Mouse (Mus musculus) G1E (cell line): ENCODE data around the gene Ago4. TPM values are rescaled to one million over a fixed set of nuclear protein-coding genes. Genes with fewer than 3 reads are reported as not detected.

Source experiments
- ATAC-seq: 2 replicates; pipeline ENCODE4 v1.8.0; 2016; ENCODE audit warnings: mild to moderate bottlenecking; ENCODE audit not compliant: insufficient number of reproducible peaks, poor library complexity, low FRiP score, severe bottlenecking; ENCODE audit errors: extremely low read depth
- DNase-seq: peaks from one replicate; pipeline ENCODE4 v3.0.0; 2012; ENCODE audit warnings: low spot score
- H3K27me3 ChIP-seq: 2 replicates; pipeline ENCODE4 v1.6.1; 2012; ENCODE audit warnings: mild to moderate bottlenecking, low read length, inconsistent platforms; ENCODE audit not compliant: insufficient read depth
- H3K36me3 ChIP-seq: replicated peaks from 2 replicates; pipeline ENCODE3; 2012; ENCODE audit warnings: mild to moderate bottlenecking, inconsistent platforms
- H3K4me1 ChIP-seq: 2 replicates; pipeline ENCODE4 v1.6.1; 2012; ENCODE audit warnings: low read depth, low read length, inconsistent platforms, mixed read lengths; ENCODE audit not compliant: insufficient read depth
- H3K4me3 ChIP-seq: 2 replicates; pipeline ENCODE4 v1.5.1; 2012; ENCODE audit warnings: low read depth, mild to moderate bottlenecking, inconsistent platforms, low read length, moderate library complexity, mixed read lengths
- H3K9me3 ChIP-seq: replicated peaks from 2 replicates; pipeline ENCODE4 v1.6.1; 2012; ENCODE audit warnings: inconsistent platforms
- CTCF ChIP-seq: IDR thresholded peaks from 2 replicates; pipeline ENCODE4 v1.5.1; 2012; ENCODE audit warnings: low read depth, low read length, inconsistent platforms, mixed read lengths
- GATA1 ChIP-seq: IDR thresholded peaks from 2 replicates; pipeline ENCODE4 v1.6.1; 2012; ENCODE audit warnings: borderline replicate concordance, low read length, inconsistent platforms, mixed read lengths
- GATA2 ChIP-seq: IDR thresholded peaks from 2 replicates; pipeline ENCODE4 v1.6.1; 2012; ENCODE audit warnings: low read depth, low read length, inconsistent platforms, borderline replicate concordance
- POLR2AphosphoS5 ChIP-seq: IDR thresholded peaks from 2 replicates; pipeline ENCODE4 v1.6.1; 2012; ENCODE audit warnings: low read depth, low read length, inconsistent platforms; ENCODE audit not compliant: insufficient replicate concordance
- TAL1 ChIP-seq: conservative IDR thresholded peaks from 2 replicates; pipeline ENCODE4 v1.6.1; 2012; ENCODE audit warnings: low read depth, low read length, inconsistent platforms, mixed read lengths
- polyA plus RNA-seq: library from polyadenylated mRNA; stranded (reverse); fragments of >175 nt; gene quantifications from 2 replicates; pipeline ENCODE4 v1.2.3, GENCODE M21; 2012
- total RNA-seq, 2 experiments: library from RNA; stranded (forward) in 1 of 2; stranded (reverse) in 1 of 2; fragments of 200-1000 nt in 1 of 2; fragments of >200 nt in 1 of 2; fragmentation: Nextera tagmentation in 1 of 2; gene quantifications; 2 replicates each; pipeline ENCODE4 v1.2.3; 2014 to 2017

The Ago4 gene
- total and polyA plus RNA-seq, 3 experiments = 0.22 TPM; not detected in 2

DNA sequence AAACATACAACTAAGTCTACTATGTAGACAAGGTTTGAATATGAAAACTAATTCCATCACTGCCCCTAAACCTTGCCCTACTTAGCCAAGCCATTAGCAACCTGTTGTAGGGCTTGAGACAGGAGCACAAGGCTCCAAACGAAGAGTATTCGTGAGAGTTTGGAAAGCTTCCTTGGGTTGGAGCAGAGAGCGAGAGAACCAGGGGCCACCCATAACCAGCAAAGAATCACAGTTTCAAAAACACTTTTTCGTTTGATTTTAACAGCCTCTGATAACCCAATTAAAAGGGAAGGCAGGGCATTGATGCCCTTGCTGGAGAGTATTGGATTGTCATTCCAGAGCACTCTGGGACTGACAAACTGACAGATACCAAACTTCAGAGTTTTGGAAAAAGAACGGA lies 980 bp downstream of the Ago4 start:
- H3K4me3 ChIP-seq = no peak overlapping the region
- DNase-seq (no peak), ATAC-seq (no peak)

DNA sequence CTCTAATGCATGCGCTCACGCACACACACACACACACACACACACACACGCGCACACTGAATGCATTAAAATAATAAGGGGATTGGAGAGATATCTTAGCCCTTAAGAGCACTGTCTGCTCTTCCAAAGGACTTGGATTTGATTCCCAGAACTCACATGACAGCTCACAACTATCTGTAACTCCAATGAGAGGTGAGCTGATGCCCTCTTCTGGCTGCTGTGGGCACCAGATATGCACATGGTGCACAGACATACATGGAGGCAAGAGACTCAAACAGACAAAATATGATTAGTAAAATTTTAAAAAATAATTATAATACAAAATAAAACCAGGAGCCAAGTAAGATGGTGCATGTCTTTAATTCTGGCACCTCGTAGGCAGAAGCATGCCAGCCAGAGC lies 6.4 kb downstream of the Ago4 start:
- H3K36me3 ChIP-seq = no peaks in the 10 kb centered on the region
- DNase-seq (no peak), ATAC-seq (no peak)
- TF ChIP-seq GATA1 (no peak), POLR2AphosphoS5 (no peak), CTCF (no peak), TAL1 (no peak), GATA2 (no peak)
- H3K27me3 ChIP-seq = peaks cover 2% of the 10 kb centered on the region; the same call in 1 of the 2 replicates
- no peaks in the 10 kb centered on the region for H3K9me3 ChIP-seq
- H3K4me3 ChIP-seq = no peak overlapping the region
- H3K4me1 ChIP-seq = no peaks in the 10 kb centered on the region

More for the DNA sequence above, 980 bp downstream of the Ago4 start:
- TF ChIP-seq GATA1 (no peak), TAL1 (no peak), POLR2AphosphoS5 (no peak), GATA2 (no peak), CTCF (no peak)
- Histone ChIP-seq H3K36me3 (no peaks in the 10 kb centered on the region), H3K27me3 (peaks cover 7% of the 10 kb centered on the region), H3K9me3 (peaks cover 10% of the 10 kb centered on the region), H3K4me1 (peaks cover 5% of the 10 kb centered on the region; the same call in 1 of the 2 replicates)

DNA sequence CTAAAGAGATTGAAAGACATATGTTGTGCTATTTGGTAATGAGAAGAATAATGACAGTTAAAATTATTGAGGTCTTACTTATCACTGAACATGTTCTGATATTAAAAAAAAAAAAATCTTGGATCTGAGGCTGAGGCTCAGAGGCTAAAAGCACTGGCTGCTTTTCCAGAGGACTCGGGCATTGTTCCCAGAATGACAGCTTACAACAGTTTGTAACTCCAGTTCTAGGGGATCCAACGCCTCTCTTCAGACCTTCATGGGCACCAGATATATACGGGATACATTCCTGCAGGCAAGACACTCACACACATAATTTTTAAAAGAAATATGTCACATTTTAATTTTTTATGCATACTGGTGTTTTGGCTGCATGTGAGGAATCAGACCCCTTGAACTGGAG lies 7.1 kb downstream of the Ago4 start:
- H3K36me3 ChIP-seq = no peaks in the 10 kb centered on the region
- H3K4me1 ChIP-seq = no peaks in the 10 kb centered on the region
- H3K4me3 ChIP-seq = no peak overlapping the region
- peaks cover 2% of the 10 kb centered on the region; the same call in 1 of the 2 replicates for H3K27me3 ChIP-seq
- no peak for TF ChIP-seq TAL1
- TF ChIP-seq GATA1 = no peak
- no peak for TF ChIP-seq GATA2
- TF ChIP-seq POLR2AphosphoS5 = no peak
- no peak for TF ChIP-seq CTCF
- ATAC-seq = no peak
- DNase-seq = no peak
- no peaks in the 10 kb centered on the region for H3K9me3 ChIP-seq

DNA sequence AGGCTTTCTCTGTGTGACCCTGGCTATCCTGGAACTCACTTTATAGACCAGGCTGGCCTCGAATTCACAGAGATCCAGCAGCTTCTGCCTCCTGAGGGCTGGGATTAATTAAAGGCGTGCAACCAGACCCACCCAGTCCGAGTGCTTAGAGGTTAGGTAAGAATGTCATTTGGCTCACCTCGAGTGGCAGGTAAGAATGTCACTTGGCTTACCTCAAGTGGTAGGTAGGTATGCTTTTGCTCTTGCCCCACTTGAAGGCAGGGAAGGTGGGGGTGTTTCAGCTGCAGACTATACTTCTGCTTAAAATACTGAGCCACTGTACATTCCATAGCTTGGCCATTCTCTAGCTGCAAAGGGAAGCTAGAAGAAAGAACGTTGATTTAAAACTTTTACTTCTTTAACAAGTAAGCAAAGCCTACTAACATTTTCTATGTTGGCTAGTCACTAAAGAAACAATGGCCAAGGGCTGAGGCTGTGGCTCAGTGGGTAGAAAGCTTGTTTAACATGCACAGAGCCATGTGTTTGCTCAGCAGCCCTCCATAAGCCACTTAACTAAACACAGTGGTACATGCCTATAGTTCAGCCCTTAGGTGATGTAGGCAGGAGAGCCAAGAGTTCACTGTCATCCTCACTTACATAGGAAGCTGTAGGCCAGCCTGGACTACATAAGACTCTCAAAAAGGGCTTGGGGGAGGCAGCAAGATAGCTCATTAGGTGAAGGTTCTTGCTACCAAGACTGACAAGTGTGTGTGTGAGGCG lies 20.8 kb downstream of the Ago4 start:
- H3K27me3 ChIP-seq = peaks cover 19% of the 10 kb centered on the region
- no peak for TF ChIP-seq POLR2AphosphoS5
- no peak for TF ChIP-seq CTCF
- TF ChIP-seq GATA1 = no peak
- no peak for TF ChIP-seq GATA2
- no peak for TF ChIP-seq TAL1
- no peak for ATAC-seq
- H3K4me3 ChIP-seq = no peak overlapping the region
- no peaks in the 10 kb centered on the region for H3K9me3 ChIP-seq
- DNase-seq = no peak
- no peaks in the 10 kb centered on the region for H3K4me1 ChIP-seq
- no peaks in the 10 kb centered on the region for H3K36me3 ChIP-seq

DNA sequence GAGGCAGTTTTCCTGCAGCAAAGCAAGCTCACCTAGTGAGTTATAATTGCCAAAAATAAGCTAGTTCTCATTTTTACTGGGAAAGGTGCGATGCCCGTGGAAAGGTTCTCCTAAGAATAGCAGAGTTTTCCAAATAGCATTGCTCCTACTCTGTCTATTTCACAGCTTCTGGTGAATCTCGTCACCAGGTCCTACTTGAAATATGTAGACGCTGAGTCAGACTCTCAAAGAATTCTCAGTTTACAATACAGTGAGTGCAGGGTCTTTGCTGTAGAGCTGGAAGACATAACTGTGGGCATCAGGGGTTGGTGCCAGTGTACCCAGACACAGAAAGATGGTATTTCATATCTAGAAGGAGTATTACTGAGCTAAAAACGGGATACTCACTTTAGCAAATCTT lies 22.3 kb downstream of the Ago4 start:
- TF ChIP-seq POLR2AphosphoS5 (no peak), GATA1 (no peak)
- Histone ChIP-seq H3K4me3 (no peak overlapping the region), H3K36me3 (no peaks in the 10 kb centered on the region), H3K9me3 (no peaks in the 10 kb centered on the region), H3K27me3 (peaks cover 24% of the 10 kb centered on the region), H3K4me1 (no peaks in the 10 kb centered on the region)
- no peak for DNase-seq
- ATAC-seq = no peak

DNA sequence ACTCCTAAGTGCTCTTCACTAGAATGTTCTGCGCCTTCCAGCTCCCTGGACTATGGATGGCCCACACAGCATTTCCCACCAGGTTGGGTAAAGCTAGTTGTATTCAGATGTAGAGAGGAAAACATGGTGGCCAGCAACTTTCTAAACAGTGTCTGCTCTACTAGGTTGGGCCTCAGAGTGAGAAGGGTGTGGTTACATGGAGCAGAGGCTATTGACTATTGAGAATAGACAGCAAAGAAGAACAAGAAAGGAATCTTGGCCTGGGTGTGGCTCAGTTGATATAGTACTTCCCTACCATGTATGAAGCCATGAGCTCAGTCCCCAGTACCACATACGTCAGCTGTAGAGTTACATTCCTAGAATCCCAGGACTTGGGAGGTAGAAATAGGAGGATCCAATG lies 24.2 kb downstream of the Ago4 start:
- no peaks in the 10 kb centered on the region for H3K9me3 ChIP-seq
- no peak for DNase-seq

More for the DNA sequence above, 24.2 kb downstream of the Ago4 start:
- peaks cover 25% of the 10 kb centered on the region for H3K27me3 ChIP-seq
- no peaks in the 10 kb centered on the region for H3K4me1 ChIP-seq
- no peak overlapping the region for H3K4me3 ChIP-seq
- ATAC-seq = no peak
- TF ChIP-seq CTCF (no peak), GATA1 (no peak), TAL1 (no peak), POLR2AphosphoS5 (no peak), GATA2 (no peak)
- no peaks in the 10 kb centered on the region for H3K36me3 ChIP-seq
